Mouse (Mus musculus) neural tube, embryonic 15.5 days (tissue): ENCODE results near the gene Spn. TPM values are rescaled to one million over a fixed set of nuclear protein-coding genes. Genes with fewer than 3 reads are reported as not detected.

Experiments
- ATAC-seq: fragments of 200-750 bp; cut with Nextera tagmentation; 2 replicates; pipeline ENCODE4 v1.8.0; 2017; ENCODE audit warnings: mild to moderate bottlenecking, moderate TSS enrichment, moderate library complexity; ENCODE audit not compliant: low FRiP score
- H3K27ac ChIP-seq: fragments of 300-500 bp; sonication (generic); replicated peaks from 2 replicates; pipeline ENCODE4 v1.5.1; 2015; ENCODE audit warnings: mild to moderate bottlenecking, inconsistent platforms
- H3K27me3 ChIP-seq: fragments of 300-500 bp; sonication (generic); replicated peaks from 2 replicates; pipeline ENCODE4 v1.6.1; 2015; ENCODE audit warnings: inconsistent platforms
- H3K36me3 ChIP-seq: fragments of 300-500 bp; sonication (generic); 2 replicates; pipeline ENCODE4 v1.6.1; 2015; ENCODE audit warnings: inconsistent platforms
- H3K4me1 ChIP-seq: fragments of 300-500 bp; sonication (generic); 2 replicates; pipeline ENCODE4 v1.6.1; 2015; ENCODE audit warnings: inconsistent platforms
- H3K4me2 ChIP-seq: fragments of 300-500 bp; sonication (generic); 2 replicates; pipeline ENCODE4 v1.6.1; 2015; ENCODE audit warnings: inconsistent platforms, mild to moderate bottlenecking, moderate library complexity
- H3K4me3 ChIP-seq: fragments of 300-500 bp; sonication (generic); replicated peaks from 2 replicates; pipeline ENCODE4 v1.5.1; 2015; ENCODE audit warnings: mild to moderate bottlenecking, inconsistent platforms
- H3K9ac ChIP-seq: fragments of 300-500 bp; sonication (generic); replicated peaks from 2 replicates; pipeline ENCODE4 v1.6.1; 2015; ENCODE audit warnings: mild to moderate bottlenecking, inconsistent platforms
- H3K9me3 ChIP-seq: fragments of 300-500 bp; sonication (generic); replicated peaks from 2 replicates; pipeline ENCODE4 v1.6.1; 2016; ENCODE audit warnings: inconsistent platforms
- WGBS: fragments of 180-500 bp; shearing (Covaris S2); methylation state at CpG from one replicate; pipeline ENCODE4 v1.1.7; 2015; ENCODE audit warnings: mixed read lengths; 5-methylcytosine and 5-hydroxymethylcytosine counted together
- polyA plus RNA-seq: library from polyadenylated mRNA; unstranded; fragments of >200 nt; fragmentation: Nextera tagmentation; extraction: Ambion mirVana; gene quantifications from 2 replicates; pipeline ENCODE4 v1.2.1, GENCODE M21; 2015

Spn gene
- polyA plus RNA-seq, 1 experiment from 2014 or later, result 0.08 TPM

DNA sequence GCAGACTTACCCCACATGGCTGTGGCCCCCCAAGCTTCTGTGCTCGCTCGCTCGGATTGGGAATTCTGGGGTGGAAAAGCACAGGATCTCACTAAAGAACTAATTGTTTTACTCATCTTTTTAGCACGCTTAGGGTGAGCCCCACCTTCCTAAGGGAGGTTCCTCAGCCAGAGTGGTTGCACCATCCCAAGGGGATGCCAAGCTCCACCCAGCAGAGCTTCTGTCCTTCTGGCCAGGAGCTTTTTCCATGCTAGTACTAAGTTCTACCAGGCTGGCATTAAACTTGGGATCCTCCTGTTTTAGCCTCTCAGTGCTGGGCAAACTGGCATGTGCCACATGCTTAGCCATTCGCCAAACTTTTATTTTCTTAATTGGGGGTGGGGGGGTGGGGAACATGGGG is 24.9 kb upstream of the Spn start:
- no peaks in the 10 kb centered on the region for H3K27me3 ChIP-seq
- H3K27ac ChIP-seq, result no peak overlapping the region
- no peak overlapping the region for H3K4me3 ChIP-seq
- H3K9me3 ChIP-seq, result no peaks in the 10 kb centered on the region
- no peaks in the 10 kb centered on the region for H3K4me1 ChIP-seq
- WGBS, result 84% methylated on average over 5 of the region's 5 CpGs
- no peaks in the 10 kb centered on the region for H3K36me3 ChIP-seq
- H3K9ac ChIP-seq, result no peak overlapping the region
- ATAC-seq, result no peak
- no peak overlapping the region for H3K4me2 ChIP-seq

DNA sequence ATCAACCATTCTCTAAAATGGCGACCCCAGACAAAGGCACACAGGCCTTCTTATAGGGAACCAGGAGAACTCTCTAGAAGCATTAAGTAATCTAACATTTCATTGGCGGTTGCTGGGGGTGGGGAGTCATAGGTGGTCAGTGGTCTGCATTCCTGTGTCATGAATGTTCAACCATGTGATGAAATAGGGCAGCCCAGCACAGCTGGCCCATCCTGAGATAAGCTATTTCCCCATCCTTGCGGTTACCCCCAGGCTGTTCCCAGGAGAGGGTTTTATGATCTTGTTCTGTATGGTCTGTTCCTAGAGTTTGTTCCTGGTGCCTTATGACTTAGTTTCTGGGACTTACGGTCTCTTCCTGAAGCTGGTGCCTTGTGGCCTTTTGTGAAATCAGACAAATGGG is 19.9 kb upstream of the Spn start:
- Histone ChIP-seq H3K4me2 (no peak overlapping the region), H3K36me3 (no peaks in the 10 kb centered on the region), H3K4me3 (no peak overlapping the region), H3K4me1 (no peaks in the 10 kb centered on the region), H3K9me3 (no peaks in the 10 kb centered on the region), H3K27me3 (no peaks in the 10 kb centered on the region), H3K27ac (no peak overlapping the region), H3K9ac (no peak overlapping the region)
- 90% methylated on average over 4 of the region's 4 CpGs for WGBS
- no peak for ATAC-seq

DNA sequence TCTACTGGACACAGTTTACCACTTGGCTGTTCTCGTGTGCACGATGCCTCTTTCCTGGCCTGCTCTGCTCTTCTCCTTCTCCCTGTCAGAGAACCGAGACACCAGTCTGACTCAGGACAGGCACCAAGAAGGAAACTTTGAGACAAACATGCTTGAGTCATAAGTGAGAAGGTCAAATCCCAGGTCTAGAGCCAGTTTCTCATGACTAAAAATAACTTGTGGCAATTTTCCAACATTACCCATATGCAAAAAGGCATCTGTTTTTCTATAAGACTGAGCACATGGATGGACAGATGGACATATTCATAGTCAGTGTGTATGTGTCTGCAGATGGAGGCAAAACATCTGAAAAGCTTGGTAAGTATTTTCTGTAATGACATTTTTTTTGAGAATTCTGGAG is 15.9 kb upstream of the Spn start:
- no peak for ATAC-seq
- 84% methylated on average over 3 of the region's 3 CpGs for WGBS
- Histone ChIP-seq H3K4me2 (no peak overlapping the region), H3K4me1 (no peaks in the 10 kb centered on the region), H3K9ac (no peak overlapping the region), H3K36me3 (no peaks in the 10 kb centered on the region), H3K4me3 (no peak overlapping the region), H3K9me3 (no peaks in the 10 kb centered on the region), H3K27me3 (no peaks in the 10 kb centered on the region), H3K27ac (no peak overlapping the region)

DNA sequence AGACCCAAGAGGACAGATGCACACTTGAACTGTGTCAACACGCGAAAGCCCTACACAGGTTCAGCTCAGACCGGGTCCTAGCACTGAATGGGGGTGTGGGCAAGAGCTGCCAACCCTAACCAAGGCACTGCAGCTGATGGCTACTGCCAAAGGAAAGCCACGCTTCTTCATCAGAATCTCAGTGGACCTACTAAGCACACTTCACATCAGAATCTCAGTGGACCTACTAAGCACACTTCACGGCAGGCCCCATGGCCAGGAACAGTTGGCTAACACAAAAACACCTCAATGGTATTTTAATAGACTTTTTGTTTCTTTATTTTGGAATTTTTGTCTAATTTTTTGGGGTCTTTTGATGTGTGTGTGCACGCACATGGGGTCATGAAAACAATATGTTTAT is 14.8 kb upstream of the Spn start:
- H3K27ac ChIP-seq, result no peak overlapping the region
- H3K4me1 ChIP-seq, result no peaks in the 10 kb centered on the region
- ATAC-seq, result no peak
- H3K4me3 ChIP-seq, result no peak overlapping the region
- H3K36me3 ChIP-seq, result no peaks in the 10 kb centered on the region
- H3K4me2 ChIP-seq, result no peak overlapping the region
- WGBS, result 91% methylated on average over 6 of the region's 6 CpGs
- no peaks in the 10 kb centered on the region for H3K27me3 ChIP-seq
- H3K9ac ChIP-seq, result no peak overlapping the region
- no peaks in the 10 kb centered on the region for H3K9me3 ChIP-seq

DNA sequence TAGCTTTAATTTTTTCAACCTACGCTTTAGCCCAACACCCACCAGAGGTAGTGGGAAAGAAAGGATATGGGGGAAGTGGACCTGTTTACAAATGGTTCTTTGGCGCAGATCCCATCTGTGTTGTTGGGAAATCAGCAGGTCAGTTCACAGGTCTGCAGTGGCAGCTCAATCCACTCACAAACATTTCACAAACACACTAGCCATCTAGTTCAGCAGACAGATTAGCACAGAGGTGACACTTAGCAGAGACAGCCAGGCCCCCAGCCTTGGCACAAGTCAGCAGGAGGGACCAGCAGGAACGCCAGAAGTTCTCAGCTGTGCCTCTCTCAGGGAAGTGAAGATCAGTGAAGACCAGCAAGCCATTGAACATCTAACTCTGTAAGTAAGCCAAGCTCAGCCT is 10.3 kb upstream of the Spn start:
- Histone ChIP-seq H3K4me1 (no peaks in the 10 kb centered on the region), H3K27ac (no peak overlapping the region), H3K4me2 (no peak overlapping the region), H3K4me3 (no peak overlapping the region), H3K9me3 (no peaks in the 10 kb centered on the region), H3K36me3 (no peaks in the 10 kb centered on the region), H3K27me3 (no peaks in the 10 kb centered on the region), H3K9ac (no peak overlapping the region)
- 72% methylated on average over 3 of the region's 3 CpGs for WGBS
- no peak for ATAC-seq

DNA sequence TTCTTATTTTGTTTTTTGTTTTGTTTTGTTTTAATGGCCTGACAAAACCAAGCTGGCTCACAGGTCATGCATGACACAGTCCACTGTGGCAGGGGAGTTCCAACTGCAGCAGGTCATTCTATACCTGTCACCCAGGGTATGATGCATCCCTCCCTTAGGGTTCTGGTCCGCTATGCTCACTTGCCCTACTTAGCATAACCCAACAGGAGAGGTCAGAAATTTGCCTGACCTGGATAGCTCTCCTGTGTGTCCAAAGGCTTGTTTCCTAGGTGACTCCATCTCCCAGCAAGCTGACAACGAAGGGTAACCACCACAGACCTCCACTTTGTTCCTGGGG is 8.6 kb upstream of the Spn start:
- WGBS, result 64% methylated on average over 2 of the region's 2 CpGs
- no peaks in the 10 kb centered on the region for H3K4me1 ChIP-seq
- no peak overlapping the region for H3K4me3 ChIP-seq
- no peaks in the 10 kb centered on the region for H3K9me3 ChIP-seq
- H3K9ac ChIP-seq, result no peak overlapping the region
- no peaks in the 10 kb centered on the region for H3K27me3 ChIP-seq
- no peak overlapping the region for H3K4me2 ChIP-seq
- H3K36me3 ChIP-seq, result no peaks in the 10 kb centered on the region
- no peak overlapping the region for H3K27ac ChIP-seq
- ATAC-seq, result no peak

DNA sequence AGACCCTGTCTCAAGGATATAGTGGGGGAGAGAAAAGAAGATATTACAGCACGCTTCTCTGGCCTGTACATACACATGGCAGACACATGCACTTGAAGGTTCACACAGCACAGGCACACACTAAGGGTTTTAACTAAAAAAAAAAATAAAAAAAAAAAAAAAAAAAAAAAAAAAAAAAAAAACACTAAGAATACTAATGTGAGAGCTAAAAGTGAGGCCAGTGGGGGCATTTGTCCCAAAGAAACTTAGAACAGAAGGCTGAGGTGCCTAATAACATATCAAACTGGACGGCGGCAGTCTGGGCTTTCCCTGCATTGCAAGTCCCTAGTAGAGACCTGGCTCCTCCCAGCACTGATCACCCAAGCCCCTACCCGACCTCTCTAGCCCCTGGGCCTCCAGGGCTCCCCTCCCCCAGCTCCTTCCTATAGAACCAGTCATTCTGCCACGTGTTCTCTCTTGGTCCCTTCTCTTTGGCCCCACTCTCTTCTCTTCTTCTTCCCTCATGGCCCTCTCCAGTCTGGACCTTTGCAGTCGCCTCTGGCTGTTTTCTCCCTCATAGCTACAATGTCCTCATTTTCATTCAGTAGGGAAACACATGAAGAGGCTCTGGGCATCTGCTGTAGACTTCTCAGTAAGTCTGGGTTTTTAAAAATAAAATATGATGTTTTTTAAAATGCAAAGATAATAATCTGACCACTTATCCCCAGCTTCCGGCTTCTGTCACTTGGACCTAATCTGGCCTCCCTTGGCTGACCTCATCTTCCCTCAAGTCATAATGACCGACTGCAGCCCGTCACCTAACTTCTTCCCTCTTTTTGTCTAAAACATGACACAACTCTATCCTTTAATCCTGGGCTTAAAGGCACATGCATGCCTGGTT is 8.0 kb upstream of the Spn start:
- H3K4me3 ChIP-seq, result no peak overlapping the region
- no peak overlapping the region for H3K27ac ChIP-seq
- H3K36me3 ChIP-seq, result no peaks in the 10 kb centered on the region
- H3K27me3 ChIP-seq, result no peaks in the 10 kb centered on the region
- H3K4me1 ChIP-seq, result no peaks in the 10 kb centered on the region
- no peaks in the 10 kb centered on the region for H3K9me3 ChIP-seq
- H3K4me2 ChIP-seq, result no peak overlapping the region
- no peak overlapping the region for H3K9ac ChIP-seq
- 60% methylated on average over 9 of the region's 9 CpGs for WGBS
- ATAC-seq, result no peak

DNA sequence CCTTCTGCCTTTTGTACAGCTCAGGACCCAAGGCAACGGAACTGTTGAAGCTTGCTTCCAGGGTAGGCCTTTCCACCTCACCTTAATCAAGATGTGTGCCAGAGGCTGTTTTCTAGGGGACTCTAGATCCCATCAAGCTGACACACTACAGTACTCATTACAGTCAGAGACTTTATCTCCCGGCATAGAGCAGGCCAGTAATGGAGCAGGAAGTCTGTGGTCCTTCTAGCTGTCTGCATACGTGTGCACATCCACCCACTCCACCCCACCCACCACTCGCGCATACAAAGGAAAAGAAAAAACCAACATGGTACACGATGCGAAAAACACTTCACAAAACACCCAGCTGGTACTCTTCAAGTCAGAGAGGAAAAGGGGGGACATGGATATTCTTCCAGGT is 6.8 kb upstream of the Spn start:
- Histone ChIP-seq H3K4me2 (no peak overlapping the region), H3K4me1 (no peaks in the 10 kb centered on the region), H3K9me3 (no peaks in the 10 kb centered on the region), H3K27ac (no peak overlapping the region), H3K36me3 (no peaks in the 10 kb centered on the region), H3K4me3 (no peak overlapping the region), H3K9ac (no peak overlapping the region), H3K27me3 (no peaks in the 10 kb centered on the region)
- 88% methylated on average over 7 of the region's 7 CpGs for WGBS
- no peak for ATAC-seq

DNA sequence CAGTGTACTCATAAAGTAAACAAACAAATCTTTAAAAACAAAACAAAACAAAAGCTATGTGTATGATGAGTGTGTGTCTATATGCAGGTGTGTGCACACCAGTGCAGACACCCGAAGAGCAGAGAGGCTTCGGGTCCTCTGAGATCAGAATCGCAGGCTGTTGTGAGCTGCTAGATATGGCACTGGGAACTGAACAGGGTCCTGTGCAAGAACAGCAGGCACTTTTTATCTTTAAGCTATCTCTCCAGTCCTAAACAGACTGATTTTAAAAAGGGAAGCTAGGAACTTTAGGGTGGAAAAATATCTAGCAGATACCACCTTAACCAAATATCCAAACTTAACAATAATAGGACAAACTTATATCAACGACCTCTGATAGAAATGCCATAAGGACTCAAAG is 5.0 kb upstream of the Spn start:
- 92% methylated on average over 4 of the region's 4 CpGs for WGBS
- Histone ChIP-seq H3K27ac (no peak overlapping the region), H3K4me3 (no peak overlapping the region), H3K4me1 (no peaks in the 10 kb centered on the region), H3K27me3 (no peaks in the 10 kb centered on the region), H3K9ac (no peak overlapping the region), H3K36me3 (no peaks in the 10 kb centered on the region), H3K9me3 (no peaks in the 10 kb centered on the region), H3K4me2 (no peak overlapping the region)
- ATAC-seq, result no peak

DNA sequence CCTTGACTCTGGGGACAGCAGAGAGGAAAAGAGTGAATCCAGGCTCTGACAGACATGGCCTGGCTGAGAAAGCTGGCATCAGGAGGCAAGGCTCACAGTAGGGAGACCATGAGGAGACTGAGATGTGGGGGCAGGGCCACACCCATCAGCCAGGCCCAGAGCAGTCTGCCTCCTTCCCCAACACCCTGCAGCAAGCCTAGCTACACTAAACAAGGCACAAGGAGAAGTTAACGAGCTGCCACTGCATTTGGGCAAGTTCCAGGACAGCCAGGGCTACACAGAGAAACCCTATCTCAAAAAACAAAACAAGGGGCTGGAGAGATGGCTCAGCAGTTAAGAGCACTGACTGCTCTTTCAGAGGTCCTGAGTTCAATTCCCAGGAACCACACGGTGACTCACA is 4.6 kb upstream of the Spn start:
- no peak for ATAC-seq
- Histone ChIP-seq H3K27ac (no peak overlapping the region), H3K9me3 (no peaks in the 10 kb centered on the region), H3K36me3 (no peaks in the 10 kb centered on the region), H3K27me3 (no peaks in the 10 kb centered on the region), H3K4me3 (no peak overlapping the region), H3K4me1 (no peaks in the 10 kb centered on the region), H3K4me2 (no peak overlapping the region), H3K9ac (no peak overlapping the region)
- WGBS, result 48% methylated on average over 2 of the region's 2 CpGs

DNA sequence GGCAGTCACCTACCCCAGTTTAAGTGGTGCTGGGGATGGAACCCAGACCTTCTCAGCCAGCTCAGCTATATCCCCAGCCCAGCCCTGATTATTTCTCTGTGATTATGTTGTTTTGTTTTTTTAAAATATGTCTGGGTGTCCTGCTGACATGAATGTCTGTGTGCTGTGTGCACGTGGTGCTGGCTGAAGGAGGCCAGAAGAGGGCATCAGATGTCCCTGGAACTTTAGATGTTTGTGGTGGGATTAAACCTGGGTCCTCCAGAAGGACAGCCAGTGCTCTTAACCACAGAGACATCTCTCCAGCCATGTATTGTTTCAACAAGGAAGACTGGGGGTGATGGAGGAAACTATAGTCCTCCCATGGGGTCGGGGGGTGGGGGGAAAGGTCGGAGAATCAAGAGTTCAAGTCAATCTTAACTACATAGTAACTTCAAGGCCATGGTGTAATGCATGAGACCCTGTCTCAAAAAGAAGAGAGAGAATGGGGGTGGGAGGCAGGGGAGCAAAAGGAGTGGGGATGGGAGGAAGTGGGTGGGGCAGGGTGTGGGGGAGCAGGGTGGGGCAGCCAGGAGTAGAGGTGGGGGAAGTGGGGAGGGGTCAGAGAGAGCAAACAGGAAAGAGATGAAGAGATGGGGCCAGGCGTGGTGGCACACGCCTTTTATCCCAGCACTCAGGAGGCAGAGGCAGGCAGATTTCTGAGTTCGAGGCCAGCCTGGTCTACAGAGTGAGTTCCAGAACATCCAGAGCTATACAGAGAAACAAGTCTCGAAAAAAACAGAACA is 3.2 kb upstream of the Spn start:
- Histone ChIP-seq H3K4me3 (no peak overlapping the region), H3K9me3 (no peaks in the 10 kb centered on the region), H3K4me2 (no peak overlapping the region), H3K36me3 (no peaks in the 10 kb centered on the region), H3K9ac (no peak overlapping the region), H3K27ac (no peak overlapping the region), H3K27me3 (no peaks in the 10 kb centered on the region), H3K4me1 (no peaks in the 10 kb centered on the region)
- no peak for ATAC-seq
- 72% methylated on average over 7 of the region's 7 CpGs for WGBS

DNA sequence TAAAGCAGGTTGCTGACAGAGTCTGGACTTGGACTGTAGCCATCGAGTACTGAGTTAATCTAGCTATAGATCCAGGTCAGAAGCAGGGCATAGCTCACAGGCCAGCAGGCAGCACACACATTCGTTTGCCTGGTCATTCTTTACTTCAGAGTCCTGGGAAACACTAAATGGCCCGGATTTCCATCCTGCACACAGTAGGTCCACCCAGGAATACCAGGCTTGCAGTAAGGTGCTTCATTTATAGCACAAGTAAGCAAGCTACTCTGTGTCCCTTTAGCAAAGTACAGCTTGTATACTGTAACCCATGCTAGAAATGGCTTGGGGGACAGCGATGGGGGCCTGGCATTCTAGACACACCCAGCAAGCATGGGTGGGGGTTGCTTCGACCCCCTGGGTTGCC is 1.9 kb upstream of the Spn start:
- Histone ChIP-seq H3K27ac (no peak overlapping the region), H3K4me3 (no peak overlapping the region), H3K9me3 (no peaks in the 10 kb centered on the region), H3K4me1 (no peaks in the 10 kb centered on the region), H3K4me2 (no peak overlapping the region), H3K9ac (no peak overlapping the region), H3K36me3 (no peaks in the 10 kb centered on the region), H3K27me3 (no peaks in the 10 kb centered on the region)
- WGBS, result 61% methylated on average over 5 of the region's 5 CpGs
- no peak for ATAC-seq
